Mouse (Mus musculus): ENCODE measurements around the gene Btg1. TPM values are rescaled to one million over a fixed set of nuclear protein-coding genes. Genes with fewer than 3 reads are reported as not detected.

Btg1 gene
- total RNA-seq, 2 experiments from 2014 or later = 12.1 to 13.9 TPM

DNA sequence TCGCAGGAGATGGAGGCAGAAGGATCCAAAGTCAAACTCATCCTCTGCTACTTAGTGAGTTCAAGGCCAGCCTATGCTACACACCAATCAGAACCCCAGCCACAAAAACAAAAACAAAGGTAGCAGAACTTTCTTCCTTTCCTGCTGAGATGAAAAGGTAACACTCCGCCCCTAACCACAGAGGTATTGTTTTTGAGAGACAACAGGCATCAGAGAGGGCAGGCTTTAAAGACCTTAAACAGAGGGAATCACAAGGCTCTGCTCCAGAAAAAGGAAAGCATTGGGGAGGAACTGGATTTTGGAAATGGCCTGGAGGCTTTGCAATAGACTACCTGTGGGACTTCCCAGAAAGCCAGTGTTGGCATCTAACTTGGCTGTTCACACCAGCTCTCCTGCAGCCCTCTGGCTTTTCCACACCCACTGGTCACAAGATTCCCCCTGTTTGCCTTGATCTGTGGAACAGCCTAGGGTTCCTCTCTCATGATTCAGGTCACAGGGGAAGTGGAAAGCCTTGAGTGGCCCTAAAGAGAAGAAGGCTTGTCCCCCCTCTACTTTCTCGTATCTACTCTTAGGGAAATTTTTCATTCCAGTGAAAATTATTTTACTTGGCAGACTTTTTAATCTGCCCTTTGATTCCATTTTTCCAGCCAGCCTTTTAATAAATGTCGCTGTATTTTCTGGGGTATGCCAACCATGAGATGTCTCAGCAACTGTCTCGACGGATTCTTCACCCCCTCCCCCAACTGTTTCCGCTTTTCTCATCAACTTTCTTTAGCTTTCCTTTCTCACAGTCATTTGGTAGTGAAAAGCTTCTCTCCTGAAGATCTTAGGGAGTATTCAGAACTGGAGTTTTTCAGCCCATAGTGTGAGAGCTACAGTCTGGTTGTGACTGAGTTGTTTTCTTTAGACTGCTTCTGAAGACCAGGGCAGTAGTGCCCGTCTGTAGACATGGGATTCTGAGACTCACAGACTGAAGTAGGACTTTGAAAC, 7.2 kb upstream of the Btg1 start:
- DNase-seq (ENCODE audit: low spot score) = no peak

DNA sequence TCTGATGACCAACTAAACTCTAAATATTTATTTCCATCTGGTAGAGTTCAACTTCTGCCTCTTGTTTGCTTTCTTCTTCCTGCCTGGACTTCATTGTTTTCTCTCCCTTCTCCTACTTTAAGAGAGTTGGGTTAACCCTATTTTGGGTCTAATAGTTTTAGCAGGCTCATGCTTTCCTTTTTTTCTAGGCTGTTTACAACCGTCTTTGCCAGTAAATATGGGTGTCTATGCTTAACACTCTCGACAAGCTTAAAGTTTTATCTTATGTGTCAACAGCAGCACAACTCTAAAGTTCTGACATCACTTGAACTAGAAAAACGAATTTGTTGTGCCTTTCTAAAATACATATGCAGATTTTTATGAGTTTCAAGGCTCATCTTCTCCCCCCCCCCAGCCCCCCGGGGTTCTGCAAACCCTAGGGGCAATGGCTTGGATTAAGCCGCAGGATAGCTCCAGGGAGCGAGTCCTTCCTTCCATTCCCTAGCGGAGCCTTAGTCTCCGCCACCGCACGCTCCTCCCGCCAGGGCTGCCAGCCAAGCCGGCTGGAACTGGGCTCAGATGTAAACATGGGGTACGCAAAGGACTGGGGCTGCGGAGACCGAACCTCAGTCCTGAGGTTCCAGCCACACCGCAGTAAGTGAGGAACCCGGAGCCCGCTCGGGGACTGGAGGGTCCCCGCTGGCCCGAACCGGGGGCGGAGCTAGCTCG, 651 bp upstream of the Btg1 start:
- no peak for DNase-seq (ENCODE audit: low spot score)

DNA sequence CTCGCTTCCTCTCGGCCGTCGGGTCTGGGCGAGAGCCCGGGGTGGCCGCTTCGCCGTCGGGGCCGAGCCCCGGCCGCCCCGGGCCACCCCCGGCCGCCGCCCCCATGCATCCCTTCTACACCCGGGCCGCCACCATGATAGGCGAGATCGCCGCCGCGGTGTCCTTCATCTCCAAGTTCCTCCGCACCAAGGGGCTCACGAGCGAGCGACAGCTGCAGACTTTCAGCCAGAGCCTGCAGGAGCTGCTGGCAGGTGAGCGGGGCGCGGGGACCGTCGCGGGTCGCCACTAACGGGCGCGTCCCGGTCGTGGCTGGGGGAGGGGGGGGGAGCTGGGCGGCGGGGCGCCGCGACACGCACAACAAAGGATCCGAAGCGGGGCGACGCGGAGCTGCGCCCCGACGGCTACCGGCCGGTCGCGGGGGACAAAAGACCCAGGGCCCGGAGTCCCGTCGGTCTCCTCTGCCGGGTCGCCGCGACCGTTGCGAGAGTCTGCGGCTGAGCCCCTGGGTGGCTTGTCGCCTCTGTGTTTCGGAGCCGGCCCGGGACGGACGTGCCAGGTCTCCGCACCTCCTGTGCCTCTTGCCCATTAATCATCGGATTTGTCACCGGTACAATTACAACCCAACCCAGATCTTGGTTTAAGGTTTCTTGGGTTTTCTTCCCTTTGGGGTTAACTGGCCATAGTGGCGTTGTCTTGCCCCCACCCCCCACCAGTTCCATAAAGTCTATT, 580 bp downstream of the Btg1 start:
- DNase-seq (ENCODE audit: low spot score) = peak; percentile 28

DNA sequence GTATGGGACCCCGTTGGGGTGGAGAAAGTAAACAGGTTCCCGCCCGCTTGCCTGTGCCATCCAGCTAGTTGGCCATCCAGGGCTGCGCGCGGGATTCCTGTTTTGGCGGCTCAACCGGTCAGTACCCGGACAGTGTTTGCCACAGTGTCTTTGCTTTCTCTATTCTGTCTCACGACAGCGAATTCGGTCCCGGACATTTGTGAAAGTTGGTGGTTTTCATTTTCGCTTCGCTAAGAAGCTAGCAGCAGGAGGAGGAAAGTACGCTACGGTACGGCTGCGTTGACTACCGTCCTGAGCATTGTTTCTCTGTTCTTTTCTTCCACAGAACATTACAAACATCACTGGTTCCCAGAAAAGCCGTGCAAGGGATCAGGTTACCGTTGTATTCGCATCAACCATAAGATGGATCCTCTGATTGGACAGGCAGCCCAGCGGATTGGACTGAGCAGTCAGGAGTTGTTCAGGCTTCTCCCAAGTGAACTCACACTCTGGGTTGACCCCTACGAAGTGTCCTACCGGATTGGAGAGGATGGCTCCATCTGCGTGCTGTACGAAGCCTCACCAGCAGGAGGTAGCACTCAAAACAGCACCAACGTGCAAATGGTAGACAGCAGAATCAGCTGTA, 1.3 kb downstream of the Btg1 start:
- peak; percentile 72 for DNase-seq (ENCODE audit: low spot score)

DNA sequence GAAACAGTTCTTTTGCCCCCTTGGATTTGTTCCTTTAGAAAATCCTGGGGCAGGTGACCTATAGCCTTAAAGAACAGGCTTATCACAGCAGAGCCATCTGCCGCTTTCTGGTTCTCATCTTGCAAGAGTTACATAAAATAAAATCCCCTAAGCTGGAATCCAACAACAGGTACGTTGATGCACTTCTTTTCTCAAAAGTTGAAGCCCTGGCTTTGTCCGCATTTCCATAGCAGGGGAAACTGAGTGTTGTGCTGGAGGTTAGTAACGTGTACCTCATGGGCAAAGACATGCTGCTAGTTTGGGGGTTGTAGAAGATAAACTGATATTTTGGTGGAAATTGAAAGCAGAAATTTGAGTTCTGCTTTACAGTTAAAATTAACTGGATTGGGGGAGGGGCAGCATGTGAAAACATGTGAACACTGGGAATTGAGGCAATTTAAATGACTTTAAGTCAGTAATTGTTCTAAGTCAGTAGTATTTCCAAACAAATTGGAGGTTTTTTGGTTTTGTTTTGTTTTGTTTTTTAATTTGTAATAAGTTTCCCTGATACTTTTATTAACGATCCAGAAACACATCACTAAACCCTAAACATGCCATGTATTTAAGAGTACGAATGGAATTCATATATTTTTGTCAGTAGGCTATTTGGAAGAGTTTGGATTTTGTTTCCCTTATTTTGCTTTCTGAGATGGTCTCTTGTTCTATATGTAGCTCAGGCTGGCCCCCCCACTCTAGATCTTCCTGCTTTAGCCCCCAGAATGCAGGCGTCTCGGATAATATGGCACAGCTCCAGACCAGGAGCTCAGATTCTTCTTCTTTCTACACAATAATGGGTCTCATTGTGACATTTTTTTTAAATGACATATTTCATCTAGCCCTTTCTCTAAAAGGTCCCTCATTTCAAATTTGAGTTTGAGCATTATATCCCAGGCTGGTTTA, 3.4 kb downstream of the Btg1 start:
- no peak for DNase-seq (ENCODE audit: low spot score)

DNA sequence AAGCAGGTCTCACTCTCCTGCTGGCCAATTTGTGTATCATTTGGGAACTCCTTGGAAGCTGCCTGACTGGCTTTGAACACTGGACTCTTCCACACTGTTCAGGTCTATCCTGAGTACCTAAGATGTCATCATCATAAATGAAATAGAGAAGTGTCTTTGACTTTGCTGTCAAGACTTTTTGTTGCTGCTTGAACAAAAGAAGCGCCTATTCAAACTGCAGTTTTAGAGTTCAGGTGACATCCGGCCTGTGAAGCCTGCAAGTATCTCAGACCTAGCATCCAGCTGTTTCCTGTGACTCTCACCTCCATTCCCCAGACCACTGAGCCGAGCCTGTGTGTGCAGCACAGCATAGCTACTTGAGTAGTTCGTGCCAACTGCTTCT, 4.1 kb downstream of the Btg1 start:
- no peak for DNase-seq (ENCODE audit: low spot score)

DNA sequence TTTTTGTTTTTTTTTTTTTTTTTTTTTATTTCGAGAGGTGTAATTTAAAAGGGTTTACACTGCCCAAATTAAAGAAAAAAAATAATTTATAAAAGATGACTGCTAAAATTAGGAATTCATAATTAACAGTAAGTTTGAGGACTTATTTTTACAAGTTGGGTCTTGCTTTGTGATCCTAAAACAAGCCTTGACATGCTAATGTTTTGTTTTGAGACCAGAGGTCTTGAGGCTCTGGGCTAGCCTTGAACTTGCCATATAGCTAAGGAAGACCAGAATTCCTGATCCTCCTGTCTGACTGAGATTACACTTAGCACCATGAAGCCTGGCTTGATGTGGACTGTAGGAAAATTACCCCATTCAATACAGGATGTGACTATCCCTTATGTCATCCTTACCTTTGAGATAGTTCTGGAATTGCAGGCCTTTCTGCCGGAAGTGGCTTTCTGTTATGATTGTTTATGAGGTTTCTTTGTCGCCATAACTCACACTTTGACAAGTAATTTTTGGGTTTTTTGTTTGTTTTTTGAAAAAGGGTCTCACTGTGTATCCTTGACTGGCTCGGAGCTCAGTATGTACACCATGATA, 4.6 kb downstream of the Btg1 start:
- no peak for DNase-seq (ENCODE audit: low spot score)

DNA sequence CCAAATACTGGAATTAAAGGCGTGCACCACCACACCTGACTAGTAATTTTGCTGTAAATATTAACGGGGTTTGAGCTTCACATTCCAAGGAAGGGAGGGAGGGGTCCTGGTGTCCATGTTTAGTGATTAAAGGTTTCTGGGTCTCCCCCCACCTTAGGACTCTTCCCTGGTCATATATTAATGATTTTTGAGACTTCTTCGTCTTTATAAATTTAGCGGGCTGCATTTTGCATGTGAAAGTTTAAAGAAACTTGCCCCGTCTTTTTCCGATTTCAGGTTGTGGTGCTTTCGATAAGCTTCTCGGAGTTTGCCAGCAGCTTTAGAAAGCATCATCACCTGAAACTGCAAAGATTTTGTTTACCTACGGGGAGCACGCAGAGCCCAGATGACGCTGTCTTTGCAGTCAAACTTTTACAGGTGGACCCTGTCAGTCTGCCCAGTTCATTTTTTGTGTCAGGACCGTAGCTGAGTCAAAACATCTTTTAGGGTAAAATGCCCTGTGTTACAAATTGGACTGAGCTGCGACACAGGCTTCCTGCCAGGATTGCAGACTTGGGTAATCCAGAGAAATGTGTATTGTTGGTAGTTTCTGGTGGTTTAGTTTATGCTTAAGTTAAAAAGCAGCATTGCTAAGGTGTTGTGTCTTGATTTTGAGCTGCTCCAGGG, 5.3 kb downstream of the Btg1 start:
- no peak for DNase-seq (ENCODE audit: low spot score)

DNA sequence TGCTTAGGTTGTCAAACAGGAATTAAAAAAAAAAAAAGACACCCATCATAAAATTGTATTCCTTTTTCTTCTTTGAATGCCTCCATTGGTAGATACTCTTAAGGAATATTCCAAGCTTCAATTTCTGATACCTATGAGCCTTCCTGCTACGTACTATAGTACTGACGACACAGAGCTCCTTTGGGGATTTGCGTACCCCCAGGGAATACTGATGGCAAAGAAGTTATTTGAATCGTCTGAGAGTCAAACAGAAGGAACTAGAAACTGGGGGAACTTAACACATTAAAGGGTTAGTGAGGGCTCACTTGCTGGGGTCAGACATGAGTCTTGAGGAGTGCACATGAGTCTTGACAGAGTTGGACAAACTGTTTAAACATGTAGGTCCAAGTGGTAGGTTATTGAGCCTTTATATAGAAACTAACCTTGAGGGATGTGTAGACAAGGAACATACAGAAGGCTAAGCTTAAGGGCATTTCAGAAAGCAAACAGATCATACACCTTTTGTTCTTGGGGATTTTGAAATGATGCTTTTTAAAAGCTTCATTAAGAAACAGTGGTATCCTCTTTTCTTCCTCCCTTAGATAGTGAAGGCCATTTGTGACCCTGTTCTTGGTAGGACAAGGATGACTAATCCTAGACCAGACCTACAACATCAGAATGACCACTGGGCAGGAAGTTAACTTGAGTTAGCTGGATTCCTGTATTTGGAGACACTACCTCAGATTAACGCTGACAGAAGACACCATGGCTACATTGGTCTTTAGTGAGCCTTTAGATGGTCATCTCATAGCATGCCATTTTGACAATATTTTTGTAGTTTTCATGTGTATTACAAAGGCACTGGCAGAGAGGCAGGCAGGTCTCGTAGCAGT, 6.2 kb downstream of the Btg1 start:
- no peak for DNase-seq (ENCODE audit: low spot score)

DNA sequence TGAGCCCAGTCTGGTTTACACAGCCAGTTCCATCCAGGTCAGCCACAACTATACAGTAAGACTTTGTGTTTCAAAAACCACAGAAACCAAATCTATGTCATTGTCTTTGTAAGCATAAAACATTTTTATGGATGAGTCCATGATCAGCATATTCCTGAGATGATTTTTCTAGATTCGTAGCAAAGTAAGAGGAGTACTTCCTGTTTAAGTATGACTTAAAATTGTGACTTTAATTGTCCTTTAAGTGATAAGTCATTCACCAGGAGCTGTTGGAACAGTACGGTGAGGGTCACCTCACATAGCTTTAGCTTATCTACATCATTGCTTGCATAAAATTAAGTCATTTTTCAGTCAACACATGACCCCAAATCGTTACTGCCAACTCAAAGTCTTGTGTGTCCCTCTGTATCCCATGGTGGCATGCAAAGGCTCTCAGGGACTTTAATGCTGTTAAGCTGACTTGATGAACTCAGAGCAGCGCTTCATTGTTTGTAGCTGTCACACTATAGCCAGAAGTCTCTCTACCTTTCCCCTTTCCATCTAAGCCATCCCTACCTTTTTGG, 6.9 kb downstream of the Btg1 start:
- DNase-seq (ENCODE audit: low spot score) = no peak

DNA sequence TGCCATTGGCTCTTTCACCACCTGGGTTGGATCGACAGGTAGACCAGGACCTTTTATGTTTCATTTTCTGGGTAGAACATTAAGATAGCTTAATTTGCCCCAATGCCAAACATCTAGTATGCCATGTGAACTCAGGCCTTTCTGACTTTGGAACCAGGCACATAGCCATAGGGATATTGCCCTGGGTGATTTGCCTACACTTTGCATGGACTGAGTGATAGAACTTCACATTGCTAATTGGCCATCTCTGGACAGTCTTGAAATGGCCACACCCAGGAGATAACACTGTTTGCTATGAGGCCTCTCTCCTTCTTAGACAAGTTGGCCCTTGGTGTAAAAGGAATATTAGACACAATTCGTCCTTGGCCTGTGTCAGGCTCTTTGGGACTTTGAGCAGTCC, 7.6 kb downstream of the Btg1 start:
- no peak for DNase-seq (ENCODE audit: low spot score)

DNA sequence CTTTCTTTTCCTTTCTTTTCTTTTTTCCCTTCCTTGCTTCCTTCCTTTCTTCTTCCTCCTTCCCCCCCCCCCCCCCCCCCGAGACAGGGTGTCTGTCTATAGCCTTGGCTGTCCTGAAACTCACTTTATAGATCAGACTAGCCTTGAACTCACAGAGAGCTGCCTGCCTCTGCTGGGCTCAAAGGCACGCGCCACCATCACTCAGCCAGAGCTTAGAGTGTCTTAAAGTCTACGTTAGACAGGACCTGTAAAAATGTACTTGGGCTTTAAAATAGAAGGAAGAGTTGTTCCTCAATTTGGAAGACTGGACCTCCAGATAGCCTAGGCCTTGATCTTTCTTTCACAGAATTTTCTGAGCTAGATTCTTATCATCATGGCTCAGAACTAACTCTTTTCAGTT, 8.3 kb downstream of the Btg1 start:
- DNase-seq (ENCODE audit: low spot score) = no peak

DNA sequence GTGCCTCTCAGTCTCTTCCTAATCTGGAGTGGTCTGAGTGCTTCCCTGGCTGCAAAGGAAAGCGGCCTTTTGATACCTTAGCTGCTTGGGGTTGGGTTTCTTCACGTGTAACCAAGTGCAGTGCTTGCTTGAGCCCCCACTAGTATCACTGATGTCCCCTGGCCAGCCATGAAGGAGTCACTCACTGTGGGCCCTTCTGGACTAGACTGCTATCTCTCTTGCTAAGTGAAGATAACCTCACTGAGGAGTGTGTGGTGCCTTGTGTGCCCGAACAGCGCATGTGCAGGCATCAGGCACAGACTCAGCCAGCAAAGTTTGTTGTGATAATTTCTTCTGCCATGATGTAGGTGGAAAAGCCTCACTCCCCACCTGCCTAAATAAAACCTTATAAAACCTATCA, 8.9 kb downstream of the Btg1 start:
- no peak for DNase-seq (ENCODE audit: low spot score)

DNA sequence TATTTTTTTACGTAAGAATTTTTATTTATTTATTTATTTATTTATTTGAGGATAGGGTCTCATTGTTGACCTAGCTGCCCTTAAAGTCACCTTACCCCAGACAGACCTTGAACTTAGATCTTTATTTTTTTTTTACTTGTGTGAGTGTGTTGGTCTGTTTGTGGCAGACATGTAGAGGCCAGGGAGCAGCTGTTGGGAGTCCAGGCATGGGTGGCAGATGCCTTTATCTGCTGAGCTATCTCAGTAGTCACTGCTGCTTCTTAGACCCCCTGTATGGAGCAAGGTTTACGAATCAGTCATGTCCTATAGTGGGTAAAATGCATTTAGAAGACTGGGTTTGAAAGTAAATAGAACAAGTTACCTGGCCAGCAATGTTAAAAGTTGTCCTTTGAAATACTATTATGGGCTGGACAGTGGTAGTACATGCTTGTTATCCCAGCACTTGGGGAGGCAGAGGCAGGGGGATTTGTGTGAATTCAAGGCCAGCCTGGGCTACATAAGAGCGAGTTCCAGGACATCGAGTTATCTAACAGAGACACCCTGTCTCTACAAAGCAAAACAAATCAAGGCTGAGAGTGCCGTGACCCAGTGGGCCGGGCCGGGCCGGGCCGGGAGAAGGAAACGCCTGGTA, 9.4 kb downstream of the Btg1 start:
- no peak for DNase-seq (ENCODE audit: low spot score)

DNA sequence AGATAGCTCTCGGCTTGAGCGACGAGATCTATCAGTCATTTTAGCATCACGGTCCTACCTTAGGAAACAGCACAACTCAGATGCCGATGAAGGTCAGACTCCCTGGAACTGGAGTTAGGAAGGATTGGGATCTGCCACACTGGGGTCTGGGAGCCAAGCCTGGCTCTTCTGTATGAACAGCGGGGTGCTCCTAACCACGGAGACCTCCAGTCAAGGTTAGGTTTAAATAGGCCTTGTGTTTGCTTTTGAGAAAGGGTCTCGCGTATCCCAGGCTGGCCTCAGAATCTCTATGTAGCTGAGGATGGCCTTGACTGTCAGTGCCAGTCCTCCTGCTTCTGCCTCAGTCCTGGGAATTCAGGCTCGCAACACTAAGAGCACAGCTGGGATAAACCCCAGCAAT, 10.5 kb downstream of the Btg1 start:
- no peak for DNase-seq (ENCODE audit: low spot score)

DNA sequence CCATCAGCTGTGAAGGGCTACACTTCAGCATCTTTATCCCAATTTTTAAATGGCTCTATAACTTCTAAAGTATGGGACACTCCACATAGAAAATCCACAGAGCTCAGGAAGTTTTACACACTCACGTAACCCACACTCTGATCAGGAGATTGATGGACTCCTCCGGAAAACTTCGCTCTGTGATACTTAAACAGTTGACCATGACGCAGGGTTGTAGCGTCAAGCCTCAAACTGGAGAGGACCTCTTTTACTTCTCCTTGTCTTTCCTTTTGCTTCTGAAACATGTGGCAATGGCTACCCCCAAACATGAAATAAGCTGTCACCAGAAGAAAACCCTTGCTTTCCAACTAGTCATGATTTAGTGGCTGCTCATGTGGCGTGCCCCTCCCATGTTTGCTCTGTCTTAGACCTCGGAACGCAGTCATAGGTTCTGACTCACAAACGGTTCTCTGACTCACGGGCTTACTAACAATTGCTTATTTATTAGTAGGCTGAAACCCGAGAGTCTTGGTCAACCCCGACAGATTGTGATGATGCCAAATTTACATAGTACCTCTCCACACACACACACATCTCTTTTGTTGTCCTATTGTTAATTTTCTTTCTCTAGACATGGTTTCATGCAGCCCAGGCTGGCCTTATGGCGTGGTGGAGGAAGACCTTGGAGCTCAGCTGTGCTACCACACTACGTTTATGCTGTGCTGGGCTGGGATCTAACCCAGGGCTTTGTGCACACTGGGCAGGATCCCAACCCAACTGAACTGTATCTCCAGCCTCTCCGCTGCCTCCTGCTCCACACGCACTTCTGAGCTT, 11.5 kb downstream of the Btg1 start:
- no peak for DNase-seq (ENCODE audit: low spot score)

DNA sequence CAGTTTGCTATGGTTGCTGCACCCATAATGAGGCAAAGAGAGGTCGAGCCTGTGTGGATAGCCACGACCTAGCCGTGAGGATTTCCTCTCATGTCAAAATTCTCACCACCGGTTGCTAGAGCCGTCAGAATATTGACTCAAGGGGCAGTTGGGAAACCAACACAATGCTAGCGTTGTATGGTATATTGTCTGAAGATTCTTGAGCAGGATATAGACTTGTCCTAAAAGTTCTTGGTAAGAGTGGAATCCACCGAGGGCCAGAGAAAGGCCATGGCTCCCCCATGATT, 12.1 kb downstream of the Btg1 start:
- no peak for DNase-seq (ENCODE audit: low spot score)
